Mouse (Mus musculus) intestine, postnatal 0 days (tissue): ENCODE measurements around the gene St6gal1. TPM values are rescaled to one million over a fixed set of nuclear protein-coding genes. Genes with fewer than 3 reads are reported as not detected.

ENCODE experiments used
- ATAC-seq: fragments of 200-750 bp; cut with Nextera tagmentation; 2 replicates; pipeline ENCODE4 v1.8.0; 2017; ENCODE audit warnings: mild to moderate bottlenecking, moderate TSS enrichment, moderate library complexity
- H3K27ac ChIP-seq: fragments of 300-500 bp; sonication (generic); 2 replicates; pipeline ENCODE4 v1.5.1; 2014; ENCODE audit warnings: mild to moderate bottlenecking, low read depth, low read length, moderate library complexity
- H3K27me3 ChIP-seq: fragments of 300-500 bp; sonication (generic); replicated peaks from 2 replicates; pipeline ENCODE4 v1.6.1; 2014; ENCODE audit warnings: low read length, mixed read lengths; ENCODE audit not compliant: control insufficient read depth, insufficient read depth
- H3K36me3 ChIP-seq: fragments of 300-500 bp; sonication (generic); 2 replicates; pipeline ENCODE4 v1.6.1; 2014; ENCODE audit warnings: mild to moderate bottlenecking, moderate library complexity; ENCODE audit not compliant: control insufficient read depth, insufficient read depth
- H3K4me1 ChIP-seq: fragments of 300-500 bp; sonication (generic); replicated peaks from 2 replicates; pipeline ENCODE4 v1.6.1; 2014; ENCODE audit warnings: antibody characterized with exemption, low read length, mixed read lengths; ENCODE audit not compliant: control insufficient read depth, insufficient read depth
- H3K4me2 ChIP-seq: fragments of 300-500 bp; sonication (generic); replicated peaks from 2 replicates; pipeline ENCODE4 v1.6.1; 2014; ENCODE audit warnings: low read depth, mild to moderate bottlenecking, moderate library complexity
- H3K4me3 ChIP-seq: fragments of 300-500 bp; sonication (generic); 2 replicates; pipeline ENCODE4 v1.5.1; 2014; ENCODE audit warnings: low read depth, low read length
- H3K9ac ChIP-seq: fragments of 300-500 bp; sonication (generic); 2 replicates; pipeline ENCODE4 v1.6.1; 2014; ENCODE audit warnings: mild to moderate bottlenecking, low read depth, low read length
- H3K9me3 ChIP-seq: fragments of 300-500 bp; sonication (generic); 2 replicates; pipeline ENCODE4 v1.6.1; 2016; ENCODE audit warnings: mixed run types; ENCODE audit not compliant: control insufficient read depth
- CTCF ChIP-seq: sonication (generic); IDR thresholded peaks from 2 replicates; pipeline ENCODE4 v1.5.1; 2016; ENCODE audit warnings: low read depth, mild to moderate bottlenecking, control low read depth, antibody characterized with exemption, moderate library complexity
- WGBS: fragments of 180-500 bp; shearing (Covaris S2); extraction: QIAGEN DNeasy Blood & Tissue Kit; methylation state at CpG from one replicate; pipeline ENCODE4 v1.1.7; 2014; 5-methylcytosine and 5-hydroxymethylcytosine counted together
- polyA plus RNA-seq: library from polyadenylated mRNA; unstranded; fragments of >200 nt; fragmentation: Nextera tagmentation; extraction: Ambion mirVana; gene quantifications from 2 replicates; pipeline ENCODE4 v1.2.1, GENCODE M21; 2015

Gene St6gal1
- polyA plus RNA-seq, 1 experiment from 2014 or later: 6.8 TPM

- no peaks in the 10 kb centered on the region for H3K27me3 ChIP-seq
- no peak overlapping the region for H3K27ac ChIP-seq
Measured at GRCm38 (mm10) chr16:23215241-23215900, 9.2 kb upstream of the St6gal1 start.

GRCm38 (mm10) chr16:23216366-23216765, 8.2 kb upstream of the St6gal1 start:
- ATAC-seq: no peak
- no peaks in the 10 kb centered on the region for H3K27me3 ChIP-seq
- no peaks in the 10 kb centered on the region for H3K36me3 ChIP-seq
- TF ChIP-seq CTCF: no peak
- 82% methylated on average over 9 of the region's 9 CpGs for WGBS
- no peaks in the 10 kb centered on the region for H3K4me1 ChIP-seq
- H3K27ac ChIP-seq: no peak overlapping the region
- no peak overlapping the region for H3K4me2 ChIP-seq
- no peak overlapping the region for H3K9ac ChIP-seq
- H3K9me3 ChIP-seq: no peaks in the 10 kb centered on the region
- no peak overlapping the region for H3K4me3 ChIP-seq

More at GRCm38 (mm10) chr16:23215241-23215900, 9.2 kb upstream of the St6gal1 start:
- no peak overlapping the region for H3K9ac ChIP-seq
- TF ChIP-seq CTCF: no peak
- no peak for ATAC-seq
- no peaks in the 10 kb centered on the region for H3K36me3 ChIP-seq
- H3K4me1 ChIP-seq: no peaks in the 10 kb centered on the region
- no peak overlapping the region for H3K4me3 ChIP-seq
- no peaks in the 10 kb centered on the region for H3K9me3 ChIP-seq
- no peak overlapping the region for H3K4me2 ChIP-seq
- 88% methylated on average over 5 of the region's 5 CpGs for WGBS

GRCm38 (mm10) chr16:23218313-23218712, 6.2 kb upstream of the St6gal1 start:
- Histone ChIP-seq H3K9me3 (no peaks in the 10 kb centered on the region), H3K4me3 (no peak overlapping the region), H3K4me2 (no peak overlapping the region), H3K9ac (no peak overlapping the region), H3K36me3 (no peaks in the 10 kb centered on the region), H3K27ac (no peak overlapping the region), H3K4me1 (no peaks in the 10 kb centered on the region), H3K27me3 (no peaks in the 10 kb centered on the region)
- WGBS: 22% methylated on average over 7 of the region's 7 CpGs
- no peak for TF ChIP-seq CTCF
- ATAC-seq: no peak

- H3K4me1 ChIP-seq: no peaks in the 10 kb centered on the region; the same call in 1 of the 2 replicates
- no peak for TF ChIP-seq CTCF
- no peak overlapping the region for H3K9ac ChIP-seq
- no peak overlapping the region for H3K4me3 ChIP-seq
- no peak for ATAC-seq
- H3K27ac ChIP-seq: no peak overlapping the region
- H3K9me3 ChIP-seq: no peaks in the 10 kb centered on the region
- H3K36me3 ChIP-seq: no peaks in the 10 kb centered on the region
- peaks cover 22% of the 10 kb centered on the region; the same call in 1 of the 2 replicates for H3K27me3 ChIP-seq
- 68% methylated on average over 12 of the region's 12 CpGs for WGBS
- peak overlapping the region; percentile 99; the same call in 1 of the 2 replicates for H3K4me2 ChIP-seq
Measured at GRCm38 (mm10) chr16:23223166-23223870, 1.2 kb upstream of the St6gal1 start.

- no peak overlapping the region for H3K27ac ChIP-seq
- no peak for ATAC-seq
Measured at GRCm38 (mm10) chr16:23223871-23224469, 570 bp upstream of the St6gal1 start.

GRCm38 (mm10) chr16:23225069-23225721, 655 bp downstream of the St6gal1 start:
- no peaks in the 10 kb centered on the region for H3K9me3 ChIP-seq
- no peak for TF ChIP-seq CTCF
- H3K4me2 ChIP-seq: peak overlapping the region; percentile 99
- WGBS: under 1% methylated on average over 46 of the region's 46 CpGs
- H3K4me1 ChIP-seq: no peaks in the 10 kb centered on the region; the same call in 1 of the 2 replicates
- peak; percentile 48; the same call in 1 of the 2 replicates for ATAC-seq
- H3K27me3 ChIP-seq: peaks cover 22% of the 10 kb centered on the region; the same call in 1 of the 2 replicates
- peak overlapping the region; percentile 41; the same call in 1 of the 2 replicates for H3K27ac ChIP-seq
- H3K9ac ChIP-seq: peak overlapping the region; percentile 59
- no peaks in the 10 kb centered on the region for H3K36me3 ChIP-seq
- H3K4me3 ChIP-seq: peak overlapping the region; percentile 67

More at GRCm38 (mm10) chr16:23223871-23224469, 570 bp upstream of the St6gal1 start:
- Histone ChIP-seq H3K4me2 (peak overlapping the region; percentile 99), H3K4me1 (no peaks in the 10 kb centered on the region; the same call in 1 of the 2 replicates), H3K27me3 (peaks cover 22% of the 10 kb centered on the region; the same call in 1 of the 2 replicates), H3K9ac (no peak overlapping the region), H3K36me3 (no peaks in the 10 kb centered on the region), H3K4me3 (peak overlapping the region; percentile 67; the same call in 1 of the 2 replicates), H3K9me3 (no peaks in the 10 kb centered on the region)
- 45% methylated on average over 12 of the region's 12 CpGs for WGBS
- TF ChIP-seq CTCF: no peak
